Mouse (Mus musculus): ENCODE results near the gene Akap8l.

The Akap8l gene

DNA sequence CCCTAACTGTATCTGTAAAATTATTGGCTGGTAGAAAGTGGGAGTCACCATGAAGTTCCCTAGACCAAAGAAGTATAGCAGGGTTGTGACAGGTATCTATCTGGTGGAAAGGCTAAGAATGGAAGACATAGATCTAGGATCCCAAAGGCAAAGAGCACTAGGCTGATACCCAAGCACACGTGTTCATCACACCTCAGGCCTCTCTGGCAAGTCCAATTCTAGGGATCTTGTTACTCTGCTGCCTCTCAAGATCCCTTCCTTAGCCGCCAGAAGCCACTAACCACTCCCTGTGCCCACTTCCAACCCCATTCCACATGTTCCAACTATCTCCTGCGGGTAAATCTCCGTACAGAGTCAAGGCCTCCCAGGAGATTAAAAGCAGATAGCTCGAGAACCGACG is 30.5 kb downstream of the Akap8l start:
- DNase-seq (ENCODE audit: low spot score), result no peak

DNA sequence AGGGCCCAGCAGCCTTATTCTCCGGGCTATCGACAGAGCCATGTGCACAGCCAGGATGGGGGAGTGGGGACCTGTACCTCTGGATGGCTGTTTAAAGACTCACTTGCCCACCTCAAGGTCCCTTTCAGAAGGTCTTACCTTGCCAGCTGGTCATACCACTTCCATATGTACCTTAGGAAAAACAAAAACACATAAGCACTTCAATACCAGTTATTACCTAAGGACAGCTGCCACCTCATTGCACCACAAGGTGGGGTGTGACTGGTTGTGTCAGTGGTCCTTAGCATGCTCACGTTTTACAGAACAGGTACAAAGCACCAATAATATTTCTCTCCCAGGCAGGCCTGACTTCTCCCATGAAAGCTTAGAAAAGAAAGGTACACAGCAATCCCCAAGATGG is 32.7 kb downstream of the Akap8l start:
- DNase-seq (ENCODE audit: low spot score), result no peak

DNA sequence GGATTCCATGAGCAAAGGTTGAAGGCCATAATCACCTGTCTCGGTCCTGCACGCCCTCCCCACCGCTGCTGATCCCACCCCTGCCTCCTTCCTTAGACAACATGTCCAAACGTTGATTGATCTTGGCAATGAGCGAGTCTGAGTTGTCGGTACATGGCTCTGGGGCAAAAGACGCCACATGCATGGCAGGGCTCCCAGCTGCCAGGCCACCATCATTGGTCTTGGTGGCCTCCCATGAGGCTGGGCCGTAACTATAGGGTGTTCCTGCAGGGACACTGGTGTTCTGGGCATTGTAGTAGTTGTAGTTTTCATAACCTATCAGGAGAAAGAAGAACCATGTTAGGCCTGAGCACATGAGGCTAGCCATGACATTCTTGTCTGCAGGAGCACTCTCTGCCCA is 33.4 kb downstream of the Akap8l start:
- DNase-seq (ENCODE audit: low spot score), result no peak

DNA sequence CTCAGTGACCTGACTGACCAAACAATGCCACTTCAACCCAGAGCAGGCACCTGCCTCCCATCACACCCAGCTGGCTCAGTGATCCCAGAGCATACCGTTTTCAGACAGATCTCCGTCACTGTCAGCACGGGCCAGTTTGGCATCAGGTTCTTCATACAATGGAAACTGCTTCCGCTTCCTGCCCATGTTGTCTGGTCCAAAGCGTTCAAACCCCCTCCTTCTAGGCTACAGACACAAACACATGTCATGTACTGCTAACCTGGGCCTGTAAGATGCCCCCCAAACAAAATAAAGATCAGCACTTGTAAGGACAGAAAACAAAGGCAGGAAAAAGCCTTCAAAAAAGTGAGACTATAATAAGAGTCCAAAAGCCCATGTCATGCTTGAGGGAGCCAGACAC is 34.8 kb downstream of the Akap8l start:
- no peak for DNase-seq (ENCODE audit: low spot score)

DNA sequence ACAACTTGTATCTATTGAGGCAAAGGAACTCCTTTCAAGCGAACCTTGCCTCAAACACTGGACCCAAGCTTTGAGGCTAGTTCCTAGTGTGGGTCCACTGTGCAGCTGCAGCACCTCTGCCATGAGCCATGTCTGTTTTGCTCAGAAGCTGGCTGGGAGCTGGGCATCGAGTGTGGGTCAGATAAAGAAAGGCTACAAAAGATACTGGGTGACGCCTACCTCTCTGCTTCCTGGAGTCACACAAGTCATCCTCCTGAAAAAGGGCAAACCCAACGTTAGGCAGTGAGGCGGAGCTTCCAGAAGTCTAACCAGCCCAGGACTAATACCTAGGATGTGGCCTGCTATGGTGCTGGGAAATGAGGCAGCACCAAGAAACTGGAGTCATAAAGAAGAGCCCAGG is 36.5 kb downstream of the Akap8l start:
- DNase-seq (ENCODE audit: low spot score), result no peak

DNA sequence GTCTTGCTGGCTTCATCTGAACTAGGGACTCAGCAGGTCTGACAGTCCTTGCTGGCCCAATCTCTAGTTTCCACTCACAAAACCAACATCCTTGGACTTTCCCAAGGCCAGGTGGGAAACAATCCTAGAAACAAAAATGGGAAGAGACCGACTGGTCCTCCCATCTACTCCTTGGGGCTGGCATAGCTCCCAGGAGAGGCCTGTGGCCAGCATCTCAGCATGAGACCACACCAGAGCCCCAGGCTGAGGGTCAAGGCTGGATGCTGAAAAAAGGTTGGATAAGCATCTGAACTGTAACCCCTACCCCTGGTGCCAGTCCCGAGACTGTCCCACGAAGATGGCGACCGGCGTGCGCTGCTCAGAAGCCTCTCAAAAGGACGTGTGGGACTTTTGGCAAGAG is 37.6 kb downstream of the Akap8l start:
- no peak for DNase-seq (ENCODE audit: low spot score)

DNA sequence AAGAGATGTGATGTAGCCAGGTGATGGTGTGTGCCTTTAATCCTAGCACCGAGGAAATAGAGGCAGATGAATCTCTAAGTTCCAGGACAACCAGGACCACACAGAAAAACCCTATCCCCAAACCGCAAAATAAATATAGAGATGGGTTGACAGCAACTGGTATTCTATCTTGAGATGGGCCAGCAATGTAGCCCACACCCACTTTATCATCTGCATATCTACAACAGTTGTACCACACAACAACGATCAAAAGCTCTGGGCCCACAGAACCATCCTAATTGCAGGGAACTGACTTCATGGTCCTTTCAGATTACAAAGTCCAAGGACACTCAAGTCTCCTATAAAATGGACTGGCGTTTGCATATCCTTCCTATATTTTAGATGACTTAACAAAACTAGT is 42.4 kb downstream of the Akap8l start:
- DNase-seq (ENCODE audit: low spot score), result no peak

DNA sequence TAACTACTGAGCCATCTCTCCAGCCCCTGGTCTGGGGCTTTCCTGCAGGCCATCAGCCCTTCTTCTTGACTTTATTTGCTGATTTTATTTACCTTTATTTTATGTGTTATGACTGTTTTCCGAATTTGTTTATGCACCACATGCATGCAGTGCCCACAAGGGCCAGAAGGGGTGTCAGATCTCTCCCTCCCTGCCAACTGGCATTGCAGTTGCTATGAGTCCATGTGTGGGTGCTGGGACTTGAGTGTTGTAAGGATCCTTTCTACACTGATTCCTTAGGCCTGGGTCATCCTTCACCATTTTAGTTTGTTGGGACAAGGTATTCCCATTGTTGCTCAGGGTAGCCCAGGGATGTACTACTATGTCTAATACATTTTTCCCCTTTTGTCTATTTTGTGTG is 52.3 kb downstream of the Akap8l start:
- no peak for DNase-seq (ENCODE audit: low spot score)

DNA sequence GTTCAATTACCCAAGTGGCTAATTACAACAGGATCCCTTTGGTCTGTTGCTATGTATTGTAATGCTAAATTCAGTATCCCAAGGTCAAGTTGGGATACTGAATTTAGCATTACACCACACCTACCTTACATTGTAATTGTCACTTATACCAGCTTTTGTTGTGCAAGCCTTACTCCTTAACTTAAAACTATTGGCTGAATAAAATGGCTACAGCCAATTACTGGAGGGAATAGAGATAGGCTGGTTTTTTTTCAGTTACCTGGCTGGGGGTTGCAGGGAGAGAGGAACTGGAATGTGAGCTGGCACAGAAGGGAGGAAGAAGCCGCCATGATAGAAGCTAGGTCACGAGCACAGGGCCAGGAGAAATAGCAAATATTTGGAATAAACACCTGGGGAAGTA is 54.5 kb downstream of the Akap8l start:
- DNase-seq (ENCODE audit: low spot score), result no peak

DNA sequence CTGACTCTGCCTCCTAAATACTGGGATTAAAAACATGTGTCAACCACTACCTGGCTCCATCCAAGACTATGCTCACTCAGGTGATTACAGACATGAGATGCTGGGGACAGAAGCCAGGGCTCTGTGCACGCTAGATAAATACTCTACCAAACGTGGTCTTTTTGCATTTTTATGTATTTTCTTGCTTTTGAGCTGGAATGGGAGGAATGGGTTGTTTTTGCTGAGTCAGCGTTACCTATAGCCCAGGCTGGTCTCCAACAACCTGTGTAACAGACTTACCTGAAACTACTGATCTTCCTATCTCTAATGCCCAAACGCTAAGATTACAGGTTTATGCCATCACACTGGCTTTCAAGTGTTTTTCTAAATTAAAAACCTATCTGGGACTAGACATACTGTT is 55.2 kb downstream of the Akap8l start:
- no peak for DNase-seq (ENCODE audit: low spot score)

DNA sequence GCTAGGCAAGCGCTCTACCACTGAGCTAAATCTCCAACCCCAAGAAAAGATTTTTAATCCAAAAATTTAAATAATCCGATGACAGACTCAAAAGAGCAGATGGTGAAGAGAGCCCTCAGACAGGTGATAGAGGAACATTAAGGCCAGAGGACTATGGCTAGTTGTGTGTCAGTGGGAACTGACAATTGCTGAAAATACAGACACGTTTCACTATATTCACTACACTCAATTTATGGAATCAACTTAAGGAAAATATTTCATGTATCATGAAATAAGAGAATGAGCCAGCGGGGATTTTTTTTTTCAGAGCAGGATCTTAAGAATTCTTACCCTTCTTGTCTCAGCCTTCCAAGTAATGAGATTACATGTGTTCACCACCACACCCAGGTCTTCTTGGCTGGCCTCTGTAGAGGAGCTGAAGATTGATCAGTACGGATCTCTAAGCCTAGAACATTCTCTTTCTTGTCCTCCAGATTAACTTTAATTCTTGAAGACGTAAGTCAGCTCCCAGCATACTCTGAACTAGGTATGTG is 65.2 kb downstream of the Akap8l start:
- DNase-seq (ENCODE audit: low spot score), result no peak

DNA sequence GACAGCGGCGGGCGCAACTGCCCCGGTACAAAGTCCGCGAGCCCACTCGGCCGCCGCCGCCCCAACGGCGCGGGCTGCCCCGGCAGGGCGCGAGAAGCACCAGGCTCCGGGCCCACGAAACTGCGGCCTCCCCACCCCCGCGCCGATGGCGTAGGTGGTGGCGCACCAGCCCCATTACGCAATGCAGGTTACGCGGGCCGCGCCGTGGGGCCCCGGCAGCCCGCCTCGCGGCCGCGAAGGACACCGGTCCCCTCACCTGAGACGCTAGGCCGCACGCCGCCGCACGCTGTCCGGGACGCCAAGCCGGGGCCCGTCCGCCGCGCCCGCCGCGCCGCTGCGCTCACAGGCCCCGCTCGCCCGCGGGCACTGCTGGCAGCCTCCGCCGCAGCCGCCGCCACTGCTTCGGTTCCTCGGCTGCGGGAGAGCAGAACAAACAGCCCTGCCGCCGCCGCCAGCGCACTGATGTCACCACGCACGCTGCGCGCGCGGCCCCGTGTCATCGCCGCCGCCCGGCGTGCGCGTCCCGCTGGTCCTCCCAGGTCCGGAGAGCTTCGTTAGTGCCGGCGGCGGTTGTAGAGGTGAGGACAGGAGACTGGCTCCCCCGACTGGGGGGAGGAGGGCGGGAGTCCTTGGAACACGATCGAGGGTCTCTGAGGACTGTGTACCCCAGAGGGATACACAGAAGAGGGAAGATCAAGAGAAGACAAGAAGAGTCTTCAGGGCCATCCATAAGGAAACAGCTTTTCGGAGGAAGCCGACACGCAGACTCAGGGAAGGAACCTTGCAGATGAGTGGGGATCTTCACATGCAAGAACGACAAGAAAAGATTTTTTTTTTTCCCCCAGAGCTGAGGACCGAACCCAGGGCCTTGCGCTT is 65.9 kb downstream of the Akap8l start, which contains the start of gene Brd4:
TSS of gene Brd4 (minus strand) at position 461 of the 876 bp plus-strand sequence.
- peak; percentile 75 for DNase-seq (ENCODE audit: low spot score)

DNA sequence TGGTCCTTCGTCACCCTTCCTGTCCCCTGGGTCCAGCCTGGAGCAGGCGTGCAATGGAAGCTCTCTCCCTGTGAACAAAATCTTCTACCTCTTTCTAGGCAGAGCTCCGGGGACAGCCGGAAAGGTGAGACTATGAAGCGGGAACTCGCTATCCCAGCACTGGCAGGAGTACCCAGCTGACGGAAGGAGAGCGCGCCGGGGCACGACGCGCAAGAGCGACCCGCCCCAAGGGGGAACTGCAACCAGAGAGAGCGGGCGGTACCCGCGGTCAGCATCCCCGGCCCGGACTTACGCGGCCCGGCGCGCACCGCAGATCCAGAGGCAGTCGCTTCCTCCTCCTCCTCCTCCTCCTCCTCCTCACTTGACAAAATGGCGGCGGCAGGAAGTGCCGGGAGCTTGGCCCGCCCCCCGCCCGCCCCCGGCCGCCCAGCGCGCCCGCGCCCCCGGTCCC is 66.6 kb downstream of the Akap8l start:
- DNase-seq (ENCODE audit: low spot score), result no peak

DNA sequence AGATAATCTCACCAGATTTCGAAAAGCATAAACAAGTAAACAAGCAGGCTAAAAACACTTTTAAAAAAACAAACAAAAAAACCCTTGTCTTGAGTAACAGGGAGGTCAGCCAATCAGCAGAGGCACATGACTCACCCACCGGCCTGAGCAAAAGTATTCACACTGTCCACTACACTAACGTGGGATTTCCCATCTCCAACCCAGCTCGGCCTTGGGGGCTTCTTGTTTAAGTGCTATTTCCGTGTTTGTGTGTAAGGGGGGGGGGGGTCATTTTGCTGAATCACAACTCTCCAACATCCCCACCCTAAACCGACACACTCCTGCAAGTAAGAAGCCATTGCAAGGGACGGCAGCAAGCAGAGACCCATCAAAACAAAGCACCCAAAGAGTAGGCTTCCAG is 67.1 kb downstream of the Akap8l start:
- no peak for DNase-seq (ENCODE audit: low spot score)

DNA sequence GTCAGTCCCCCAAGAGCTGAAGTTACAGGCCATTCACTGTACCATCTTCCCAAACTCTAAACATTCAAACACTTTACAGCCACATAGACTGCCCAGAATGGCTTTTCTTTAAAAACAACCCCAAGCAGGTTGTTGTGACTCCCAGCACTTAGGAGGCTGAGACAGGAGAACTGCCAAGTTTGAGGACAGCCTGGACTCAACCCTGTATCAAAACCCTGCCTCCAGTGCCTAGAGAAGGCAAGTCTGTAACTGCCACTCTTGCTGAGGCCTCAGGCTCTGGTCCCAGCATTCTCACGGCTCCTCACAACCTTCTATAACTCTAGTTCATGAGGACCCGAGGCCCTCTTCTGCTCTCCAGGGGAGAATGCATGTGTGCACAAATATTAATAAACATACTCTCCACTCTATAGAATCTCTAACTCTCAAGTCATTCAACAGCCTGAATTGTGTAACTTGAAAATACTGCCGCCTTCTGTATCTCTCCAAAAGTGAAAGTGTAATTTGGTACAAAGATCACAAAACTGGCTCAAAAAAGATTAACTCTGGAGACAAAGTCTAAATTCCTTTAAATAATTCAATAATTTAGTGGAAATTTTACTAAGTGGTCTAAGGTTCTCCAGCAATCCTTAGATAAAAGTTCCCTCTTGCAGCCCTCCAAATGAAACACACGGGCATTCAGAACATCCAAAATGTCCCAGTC is 68.6 kb downstream of the Akap8l start:
- DNase-seq (ENCODE audit: low spot score), result no peak

DNA sequence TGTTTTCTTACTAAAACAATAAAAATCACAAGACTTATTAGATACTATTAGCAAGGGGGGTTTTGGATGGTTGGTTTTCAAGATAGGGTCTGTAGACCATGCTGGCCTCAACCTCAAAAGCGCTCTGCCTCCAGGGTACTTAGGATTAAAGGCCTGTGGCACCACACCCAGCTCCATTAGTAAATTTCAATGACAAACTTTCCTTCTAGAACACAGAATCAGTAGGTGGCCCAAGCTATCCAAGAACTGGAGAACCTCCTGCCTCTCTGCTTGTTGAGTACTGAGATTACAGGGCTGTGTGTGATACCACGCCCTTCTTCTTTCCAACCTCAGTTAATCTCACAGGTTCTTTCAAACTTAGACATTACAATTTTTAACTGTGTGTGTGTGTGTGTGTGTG is 69.3 kb downstream of the Akap8l start:
- DNase-seq (ENCODE audit: low spot score), result no peak

DNA sequence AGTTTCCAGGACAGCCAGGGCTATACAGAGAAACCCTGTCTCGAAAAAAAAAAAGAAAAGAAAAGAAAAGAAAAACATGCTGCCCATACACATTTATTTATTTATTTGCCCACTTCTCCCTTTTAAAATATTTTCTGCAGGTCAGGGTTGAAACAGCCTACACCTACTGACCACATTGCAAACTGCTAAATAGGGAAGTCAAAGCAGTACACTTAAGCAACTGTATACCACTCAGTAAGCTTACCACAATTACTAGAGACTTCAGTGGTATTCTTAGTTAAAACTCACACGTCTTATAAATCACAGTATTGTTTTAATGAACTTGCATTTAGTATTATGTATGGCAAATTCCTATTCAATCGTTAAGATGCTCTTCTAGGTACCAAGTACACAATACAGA is 69.8 kb downstream of the Akap8l start:
- DNase-seq (ENCODE audit: low spot score), result no peak

DNA sequence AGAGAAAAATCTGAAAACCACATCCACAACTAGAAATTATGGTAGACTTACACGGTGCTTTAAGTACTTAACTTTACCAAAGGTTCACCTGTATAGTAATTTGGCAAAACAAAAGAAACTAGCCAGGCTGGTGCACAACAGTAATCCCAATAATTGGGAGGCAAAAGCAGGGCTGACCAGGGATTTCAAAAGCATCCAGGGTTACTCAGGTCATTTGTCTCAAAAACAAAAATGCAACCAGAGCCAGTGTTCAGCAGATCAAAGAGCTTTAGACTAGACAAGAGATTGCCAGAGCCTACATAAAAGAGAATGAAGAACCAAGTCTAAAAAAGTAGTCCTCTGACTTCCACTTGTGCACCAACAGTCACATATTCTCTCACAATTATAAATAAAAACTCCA is 73.2 kb downstream of the Akap8l start:
- no peak for DNase-seq (ENCODE audit: low spot score)

DNA sequence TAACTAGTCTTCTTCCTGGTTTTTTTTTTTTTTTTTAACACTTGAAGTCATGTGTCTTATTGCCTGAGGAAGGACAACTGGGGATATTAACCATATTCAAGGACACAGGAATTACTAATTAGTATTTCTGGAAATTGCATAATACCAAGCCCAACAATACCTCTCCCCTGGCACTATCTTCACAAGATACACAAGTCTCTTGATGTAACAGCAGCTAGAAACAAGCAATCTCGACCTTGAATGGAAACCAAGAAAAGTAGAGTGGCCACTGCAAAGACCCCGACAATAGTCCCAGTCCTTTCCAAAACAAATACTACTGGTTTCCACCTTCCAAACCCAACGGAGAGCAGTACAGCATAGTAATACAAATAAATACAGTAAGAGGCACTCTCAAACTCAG is 74.8 kb downstream of the Akap8l start:
- no peak for DNase-seq (ENCODE audit: low spot score)
